Mouse (Mus musculus) left cerebral cortex, postnatal 14 days (tissue): ENCODE results near the gene 1700019N19Rik. TPM values are rescaled to one million over a fixed set of nuclear protein-coding genes. Genes with fewer than 3 reads are reported as not detected.

Experiments used
- DNase-seq, 2 experiments: peaks; one replicate each; pipeline ENCODE4 v3.0.0; 2021 to 2022; ENCODE audit warnings: low spot score in 2 of 2, mixed read lengths in 1 of 2
- intact Hi-C: fragments of 180-260 bp; cut with DNase I; formaldehyde crosslinking; loops from one replicate; pipeline ENCODE4 v1.15.1; 2025
- total RNA-seq, 2 experiments: library from RNA; stranded (reverse); gene quantifications; 2 replicates each; pipeline ENCODE4 v1.2.3; 2021

Gene 1700019N19Rik
- total RNA-seq, 2 experiments from 2014 or later = not detected

DNA sequence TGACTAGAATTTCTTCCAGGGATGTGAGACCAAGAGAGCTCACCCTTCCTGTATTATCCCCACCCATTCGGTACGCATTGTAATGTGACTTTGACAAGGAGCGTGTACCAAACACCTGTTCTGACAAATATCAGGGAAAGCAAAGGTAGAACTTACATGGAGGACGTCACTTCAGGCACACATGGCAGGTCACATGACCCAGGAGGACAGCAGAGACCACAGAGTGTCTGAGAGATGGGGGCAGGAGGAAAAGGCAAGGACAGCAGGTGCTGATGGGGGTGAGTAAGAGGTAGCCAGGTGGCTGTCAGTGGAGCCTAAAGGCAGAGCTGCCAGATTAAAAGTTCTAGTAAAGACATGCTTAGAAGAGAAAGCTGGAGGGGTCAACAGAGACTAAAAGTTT lies 51.5 kb downstream of the 1700019N19Rik start:
- intact Hi-C loops = no loop called here
- DNase-seq = no peak

DNA sequence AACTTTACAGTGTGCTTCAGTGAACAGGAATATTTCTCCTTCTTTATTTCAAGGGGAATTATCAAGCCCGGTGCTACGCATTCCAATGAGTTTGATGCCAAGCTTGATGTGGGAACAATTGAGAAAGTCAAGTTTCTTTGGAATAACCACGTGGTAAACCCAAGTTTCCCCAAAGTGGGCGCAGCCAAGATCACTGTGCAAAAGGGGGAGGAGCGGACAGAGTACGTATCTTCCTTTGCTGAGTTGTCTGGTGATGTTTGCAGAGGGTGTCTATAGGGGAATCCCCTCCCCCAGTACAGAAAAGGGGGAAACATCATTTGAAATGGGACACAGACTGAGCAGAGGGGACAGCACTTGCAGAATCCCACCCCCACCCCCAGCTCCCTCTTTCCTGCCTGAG lies 53.2 kb downstream of the 1700019N19Rik start:
- no peak for DNase-seq

DNA sequence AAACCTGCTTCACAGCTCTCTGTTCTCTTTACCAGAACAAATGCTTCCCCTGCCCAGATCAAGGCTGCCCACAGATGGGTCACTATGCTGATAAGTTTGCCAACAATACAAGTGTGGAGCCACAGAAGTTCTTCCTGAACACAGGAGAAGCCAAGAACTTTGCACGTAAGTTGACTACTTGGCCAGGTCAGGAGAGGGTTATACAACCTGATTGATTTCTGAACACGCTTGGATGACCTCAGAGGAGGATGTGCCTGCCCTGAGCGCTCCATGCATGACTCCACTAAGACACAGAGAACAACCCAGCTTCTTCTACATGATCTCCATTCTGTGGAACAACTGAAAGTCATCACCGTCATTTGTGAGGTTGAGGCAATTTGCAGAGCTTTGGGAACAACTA lies 56.1 kb downstream of the 1700019N19Rik start:
- intact Hi-C loops = no loop called here
- DNase-seq = no peak

More for the DNA sequence above, 53.2 kb downstream of the 1700019N19Rik start:
- intact Hi-C loops = no loop called here

Other genes starting within 250 kb of the 1700019N19Rik start
- gene Pnlip, start 142.0 kb downstream of the 1700019N19Rik start, total RNA-seq = 1 to 10 TPM; 4.4 to 5.1 TPM
- not detected for gene Pnliprp1, start 65.6 kb downstream of the 1700019N19Rik start, total RNA-seq
- not detected for gene Pnliprp2, start 34.7 kb downstream of the 1700019N19Rik start, total RNA-seq
- gene Eno4, start 149.0 kb upstream of the 1700019N19Rik start, total RNA-seq = 1 to 10 TPM; 1.6 to 1.8 TPM
- gene Hspa12a, start 149.2 kb upstream of the 1700019N19Rik start, total RNA-seq = 100 to 1,000 TPM; 224 to 233 TPM